Mouse (Mus musculus) left cerebral cortex, postnatal 4 days (tissue): ENCODE measurements around the gene Sbk2. TPM values are rescaled to one million over a fixed set of nuclear protein-coding genes. Genes with fewer than 3 reads are reported as not detected.

Experiments
- DNase-seq: peaks from one replicate; pipeline ENCODE4 v3.0.0-alpha.2; 2022
- intact Hi-C: fragments of 180-260 bp; cut with DNase I; formaldehyde crosslinking; loops from one replicate; pipeline ENCODE4 v1.15.1; 2025
- total RNA-seq, 2 experiments: library from RNA; stranded (reverse); gene quantifications; 2 replicates each; pipeline ENCODE4 v1.2.3; 2021

The Sbk2 gene
- total RNA-seq, 2 experiments from 2014 or later: not detected

DNA sequence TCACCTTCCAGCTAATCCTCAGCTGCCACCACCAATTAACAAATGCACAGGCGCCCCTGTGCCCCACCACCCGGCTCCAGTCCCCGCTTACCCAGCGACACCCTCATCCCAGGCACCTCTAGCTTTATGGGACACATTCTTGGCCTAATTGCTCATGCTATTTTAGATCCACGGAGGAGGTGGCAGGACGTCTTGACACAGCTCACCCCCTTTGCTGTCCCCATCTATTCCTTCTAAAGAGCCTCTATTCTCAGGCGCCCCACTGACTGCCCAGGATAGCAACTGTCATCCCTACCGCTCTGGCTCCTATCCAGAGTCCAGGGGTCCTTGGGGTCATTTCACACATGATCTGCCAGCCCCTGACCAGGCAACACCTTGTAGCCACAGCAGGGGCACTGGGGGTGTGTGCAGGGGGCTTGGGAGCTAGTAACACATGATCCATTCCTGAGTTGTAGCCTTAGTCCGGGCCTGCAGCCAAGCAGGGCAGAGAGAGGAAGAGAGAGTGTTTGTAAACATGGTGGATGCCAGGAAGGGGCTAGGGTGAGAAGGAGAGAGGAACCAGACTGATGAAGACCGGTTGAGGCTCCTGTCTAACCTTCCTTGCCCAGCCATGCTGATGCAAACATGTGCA, 10.3 kb downstream of the Sbk2 start:
- intact Hi-C loops: no loop called here

DNA sequence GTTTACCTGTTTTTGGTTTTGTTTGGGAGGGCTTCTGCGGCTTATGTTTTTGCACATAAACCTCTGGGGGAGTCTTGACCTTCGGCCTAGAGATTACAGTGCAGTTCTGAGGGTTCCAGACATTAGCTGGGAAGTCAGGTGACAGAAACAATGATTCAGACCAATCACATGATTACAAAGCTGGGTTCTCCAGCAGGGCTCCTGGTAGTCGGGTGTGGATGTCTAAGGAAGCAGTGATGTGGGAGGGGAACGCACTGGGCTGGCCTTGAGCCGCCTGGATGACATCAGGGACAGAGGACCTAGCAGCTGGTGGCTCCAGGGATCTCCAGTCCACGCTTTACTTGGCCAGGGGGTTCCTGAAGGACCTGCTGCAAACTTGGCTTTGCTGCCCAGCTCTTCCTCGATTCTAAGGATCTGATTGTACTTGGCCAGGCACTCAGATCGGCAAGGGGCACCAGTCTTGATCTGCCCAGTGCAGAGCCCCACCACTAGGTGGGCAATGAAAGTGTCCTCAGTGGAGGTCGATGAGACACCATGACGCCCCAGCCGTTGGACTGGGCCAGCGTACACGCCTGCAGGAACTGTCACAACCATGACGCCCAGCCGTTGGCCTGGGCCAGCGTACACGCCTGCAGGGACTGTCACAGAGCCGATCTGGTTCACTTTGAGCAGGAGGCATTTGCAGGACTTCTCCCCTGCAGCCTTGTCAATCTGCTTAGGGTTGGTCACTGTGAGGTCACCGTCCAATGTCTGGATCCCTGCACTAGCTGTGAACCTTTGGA, 13.5 kb downstream of the Sbk2 start:
- DNase-seq: no peak

More for the DNA sequence above, 10.3 kb downstream of the Sbk2 start:
- DNase-seq: peak; percentile 42

GRCm38 (mm10) chr7:4948386-4948785, 15.8 kb downstream of the Sbk2 start:
- no peak for DNase-seq
- intact Hi-C loops: no loop called here

More for the DNA sequence above, 13.5 kb downstream of the Sbk2 start:
- intact Hi-C loops: no loop called here

DNA sequence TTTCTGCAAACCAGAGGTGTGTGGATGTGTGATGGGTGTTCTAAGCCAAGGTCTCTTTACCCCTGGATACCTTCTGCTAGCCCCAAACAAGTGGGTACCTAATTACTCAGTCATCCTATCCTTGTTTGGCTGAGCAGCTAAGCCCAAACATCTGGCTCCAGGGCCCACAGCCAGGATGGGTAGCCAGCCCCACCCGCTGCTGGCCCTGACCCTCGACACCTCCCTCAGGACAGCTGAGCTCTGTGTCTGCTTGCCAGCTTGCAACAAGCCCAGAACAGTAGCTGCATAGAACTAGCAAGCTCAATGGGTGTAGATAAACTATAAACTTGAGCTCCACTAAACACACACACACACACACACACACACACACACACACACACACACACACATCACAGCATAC, 16.4 kb downstream of the Sbk2 start:
- DNase-seq: peak; percentile 51

GRCm38 (mm10) chr7:4943223-4943815, 20.9 kb downstream of the Sbk2 start:
- DNase-seq: peak; percentile 93
- intact Hi-C loops: no loop called here

More for the DNA sequence above, 16.4 kb downstream of the Sbk2 start:
- intact Hi-C loops: no loop called here

DNA sequence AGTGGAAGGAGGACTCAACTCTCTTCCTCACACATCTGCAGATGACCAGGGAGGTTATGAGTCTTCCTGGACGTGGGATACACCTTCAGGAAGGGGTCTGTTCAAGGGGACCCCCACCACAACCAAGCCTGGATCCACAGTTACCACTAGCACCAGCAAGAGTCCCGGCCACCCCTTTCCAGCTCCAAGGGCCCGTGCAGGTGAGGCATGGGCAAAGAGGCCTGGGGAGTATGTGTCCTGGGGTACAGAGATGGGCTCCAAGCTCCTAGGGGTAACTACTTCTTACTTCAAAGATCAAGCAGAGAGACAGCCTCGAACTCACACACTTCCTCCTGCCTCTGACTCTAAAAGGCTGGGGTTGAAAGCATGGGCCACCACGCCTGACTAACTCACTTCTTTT, 21.5 kb downstream of the Sbk2 start:
- no peak for DNase-seq
- intact Hi-C loops: no loop called here

- intact Hi-C loops: no loop called here
- peak; percentile 81 for DNase-seq
Observed at GRCm38 (mm10) chr7:4940068-4940479, 24.1 kb downstream of the Sbk2 start.

- intact Hi-C loops: loop anchor here (10.0 kb wide), 1 partner anchor 106 kb away; no protein-coding TSS in a partner anchor
- peak; percentile 78 for DNase-seq
Observed at GRCm38 (mm10) chr7:4938456-4938855, 25.8 kb downstream of the Sbk2 start.

GRCm38 (mm10) chr7:4937392-4937791, 26.8 kb downstream of the Sbk2 start:
- intact Hi-C loops: loop anchor here (10.0 kb wide), 1 partner anchor 107 kb away; no protein-coding TSS in a partner anchor
- no peak for DNase-seq

- no peak for DNase-seq
- intact Hi-C loops: loop anchor here (10.0 kb wide), 1 partner anchor 108 kb away; no protein-coding TSS in a partner anchor
Observed at GRCm38 (mm10) chr7:4936832-4937231, 27.4 kb downstream of the Sbk2 start.

DNA sequence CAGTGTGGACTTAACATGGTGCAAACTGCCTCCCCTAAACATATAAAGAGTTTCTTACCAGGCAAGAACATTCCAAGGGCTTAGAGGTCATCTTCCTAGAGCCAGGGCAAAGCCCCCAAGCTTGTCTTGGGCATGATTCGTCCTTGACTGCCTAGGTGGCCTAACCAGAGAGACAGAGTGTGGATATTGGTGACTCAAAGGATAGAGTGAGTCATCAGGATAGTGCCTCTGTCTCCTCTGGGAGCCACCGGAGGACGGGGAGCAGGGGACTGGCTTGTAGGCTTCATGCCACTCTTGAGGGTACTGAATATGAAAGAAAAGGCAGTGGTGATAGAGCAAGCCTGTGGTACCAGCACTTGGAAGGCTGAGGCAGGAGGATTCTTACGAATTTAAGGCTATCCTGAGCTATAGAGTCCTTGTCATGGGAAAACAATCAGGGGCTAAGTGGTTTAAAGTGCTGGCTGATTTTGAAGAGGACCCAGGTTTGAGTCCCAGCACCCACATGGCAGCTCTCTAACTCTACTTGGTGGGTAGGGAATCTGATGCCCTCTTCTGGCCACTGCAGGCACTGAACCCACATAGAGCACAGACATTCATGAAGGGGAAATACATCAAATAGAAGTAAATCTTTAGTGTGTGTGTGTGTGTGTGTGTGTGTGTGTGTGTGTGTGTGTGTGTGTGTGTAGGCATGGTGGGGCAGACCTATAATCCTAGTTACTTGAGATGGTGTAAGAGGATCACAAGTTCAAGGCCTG, 29.9 kb downstream of the Sbk2 start:
- intact Hi-C loops: loop anchor here (10.0 kb wide), 1 partner anchor 110 kb away; no protein-coding TSS in a partner anchor
- DNase-seq: no peak

DNA sequence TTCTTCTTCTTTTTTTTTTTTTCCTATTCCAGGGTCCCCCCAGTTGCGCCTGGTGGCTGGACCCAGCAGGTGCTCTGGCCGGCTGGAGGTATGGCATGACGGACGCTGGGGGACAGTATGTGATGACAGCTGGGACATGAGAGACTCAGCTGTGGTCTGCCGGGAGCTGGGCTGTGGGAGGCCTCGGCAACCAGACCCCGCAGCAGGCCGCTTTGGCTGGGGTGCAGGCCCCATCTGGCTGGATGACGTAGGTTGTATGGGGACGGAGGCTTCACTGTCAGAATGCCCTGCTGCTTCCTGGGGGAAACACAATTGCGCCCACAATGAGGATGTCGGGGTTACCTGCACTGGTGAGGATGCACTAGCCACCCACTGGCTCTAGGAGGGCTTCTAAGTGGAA, 31.1 kb downstream of the Sbk2 start:
- intact Hi-C loops: loop anchor here (10.0 kb wide), 1 partner anchor 112 kb away; no protein-coding TSS in a partner anchor
- DNase-seq: peak; percentile 57

DNA sequence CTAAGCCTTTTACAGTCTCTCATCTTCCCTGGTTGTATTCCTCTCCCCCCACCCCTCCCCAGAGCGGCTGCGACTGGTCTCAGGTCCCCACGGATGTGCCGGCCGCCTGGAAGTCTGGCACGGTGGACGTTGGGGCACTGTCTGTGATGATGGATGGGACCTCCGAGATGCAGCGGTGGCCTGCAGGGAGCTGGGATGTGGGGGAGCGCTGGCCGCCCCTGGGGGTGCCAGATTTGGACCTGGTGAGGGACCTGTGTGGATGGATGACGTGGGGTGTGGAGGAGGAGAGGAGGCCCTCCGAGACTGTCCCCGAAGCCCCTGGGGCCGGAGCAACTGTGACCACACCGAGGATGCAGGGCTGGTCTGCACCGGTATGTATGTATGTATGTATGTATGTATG, 35.9 kb downstream of the Sbk2 start:
- no peak for DNase-seq
- intact Hi-C loops: no loop called here

DNA sequence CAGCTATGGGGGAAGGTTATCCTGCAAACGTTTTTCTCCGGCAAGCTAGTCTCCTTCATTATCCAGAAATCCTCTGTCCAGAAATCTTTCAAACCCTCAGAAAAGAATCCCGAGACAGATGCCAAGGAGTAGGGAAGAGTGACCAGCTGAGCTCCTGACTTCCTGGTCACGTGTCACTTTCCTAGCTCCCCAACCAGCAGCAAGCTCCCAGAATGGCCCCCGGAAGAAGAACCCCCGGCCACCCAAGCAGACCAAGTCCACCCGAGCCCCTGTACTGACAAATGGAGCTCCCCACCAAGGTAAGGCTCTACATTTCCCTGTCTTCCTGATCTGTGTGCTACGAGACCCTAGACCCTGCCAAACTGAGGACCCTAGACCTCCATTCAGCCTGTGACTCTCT, 36.5 kb downstream of the Sbk2 start:
- no peak for DNase-seq
- intact Hi-C loops: no loop called here

DNA sequence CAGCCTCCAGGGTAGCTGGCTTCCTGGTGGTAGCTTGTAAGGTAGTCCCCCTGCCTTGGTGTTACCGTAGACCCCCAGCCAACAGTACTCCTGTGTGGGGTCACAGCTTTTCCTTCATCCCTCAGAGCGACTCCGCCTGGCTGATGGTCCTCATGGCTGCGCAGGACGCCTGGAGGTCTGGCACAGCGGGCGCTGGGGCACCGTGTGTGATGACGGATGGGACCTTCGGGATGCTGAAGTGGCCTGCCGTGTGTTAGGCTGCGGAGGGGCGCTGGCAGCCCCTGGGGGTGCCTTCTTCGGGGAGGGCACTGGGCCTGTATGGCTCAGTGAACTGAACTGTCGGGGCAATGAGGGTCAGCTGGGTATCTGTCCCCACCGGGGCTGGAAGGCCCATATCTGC, 37.4 kb downstream of the Sbk2 start:
- DNase-seq: no peak
- intact Hi-C loops: no loop called here

DNA sequence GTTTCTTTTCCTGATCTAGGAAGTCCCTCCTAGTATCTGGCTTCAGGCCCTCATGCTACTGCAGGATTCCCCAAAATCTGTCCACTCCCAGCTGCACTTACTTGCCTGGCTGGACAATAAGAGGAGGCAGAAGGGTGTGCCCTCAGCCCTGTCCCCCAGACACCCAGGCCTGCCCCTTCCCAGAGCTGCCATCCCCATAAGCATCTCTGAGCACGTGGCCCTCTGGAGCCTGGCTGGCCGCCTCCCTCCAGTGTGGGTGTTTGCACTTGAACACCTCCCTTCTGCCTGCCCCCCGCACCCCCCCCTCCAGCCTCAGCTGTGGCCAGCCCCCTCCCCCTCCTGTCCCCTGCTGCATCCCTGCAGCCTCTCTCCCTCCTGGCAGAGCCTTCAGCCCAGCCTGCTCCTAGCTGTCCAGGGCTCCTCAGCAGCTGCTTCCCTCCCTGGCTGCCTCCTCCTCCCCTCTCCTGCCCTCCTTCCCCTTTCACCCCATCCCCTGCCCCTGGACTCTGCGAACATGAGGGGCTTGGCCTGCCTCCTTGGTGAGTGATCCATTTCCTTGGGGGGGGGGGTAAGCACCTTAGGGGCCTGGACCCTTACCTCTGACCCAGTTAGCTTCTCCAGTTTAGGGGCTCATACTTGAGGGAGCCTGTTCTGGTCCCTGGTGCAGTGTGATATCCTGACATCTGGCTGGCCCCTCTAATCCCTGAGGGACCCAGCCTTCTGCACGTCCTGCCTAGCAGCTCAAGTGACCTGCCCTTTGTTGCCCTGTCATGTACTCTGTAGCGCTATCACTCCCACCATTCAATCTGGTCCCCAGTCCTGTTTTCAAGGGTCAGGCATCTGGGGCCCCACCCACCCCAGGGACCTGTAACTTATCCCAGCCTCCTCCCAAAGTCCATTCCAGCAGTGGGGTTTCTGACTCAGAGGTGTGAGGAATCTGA, 38.5 kb downstream of the Sbk2 start, which contains the start of gene Ssc5d:
Gene Ssc5d (plus strand): TSS at position 345 of the 941 bp plus-strand sequence.
- intact Hi-C loops: no loop called here

DNA sequence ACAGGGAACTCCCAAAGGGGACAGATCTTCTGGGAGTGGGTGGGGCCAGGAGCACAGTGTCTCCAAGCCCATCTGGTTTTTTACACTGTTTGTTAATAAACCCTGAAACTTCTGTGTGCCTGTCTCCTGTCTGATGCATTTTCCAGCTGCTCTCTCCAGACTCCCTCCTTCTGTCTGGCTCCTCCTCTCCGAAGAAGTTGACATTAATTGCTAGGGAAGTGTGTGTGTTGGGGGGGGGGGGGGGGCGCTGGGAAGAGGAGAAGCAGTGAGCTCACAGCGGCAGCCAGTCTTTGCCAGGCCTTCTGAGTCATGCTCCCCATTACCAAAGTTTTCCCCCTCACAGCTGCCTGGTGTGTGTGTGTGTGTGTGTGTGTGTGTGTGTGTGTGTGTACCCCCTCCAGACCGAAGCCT, 39.3 kb downstream of the Sbk2 start:
- intact Hi-C loops: no loop called here
- no peak for DNase-seq

More for the DNA sequence above, 38.5 kb downstream of the Sbk2 start, which contains the start of gene Ssc5d:
- DNase-seq: peak; percentile 81

DNA sequence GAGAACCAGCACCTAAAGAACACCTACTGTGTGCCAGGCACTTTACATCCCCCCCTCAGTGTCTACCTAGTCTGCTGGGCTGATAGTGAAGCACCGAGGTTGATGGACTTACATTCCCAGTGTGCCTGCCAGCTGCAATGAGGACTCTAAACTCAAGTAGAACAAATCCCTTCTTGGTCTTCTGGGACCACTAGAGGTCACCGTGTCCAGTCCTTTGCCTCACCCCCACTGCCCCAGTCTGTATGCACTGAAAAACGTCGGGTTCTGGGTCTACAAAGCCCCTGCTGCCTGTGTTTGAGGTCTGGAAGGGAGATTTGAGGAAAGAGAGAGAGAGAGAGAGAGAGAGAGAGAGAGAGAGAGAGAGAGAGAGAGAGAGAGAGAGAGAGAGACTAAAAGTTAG, 39.7 kb downstream of the Sbk2 start:
- intact Hi-C loops: no loop called here
- DNase-seq: no peak

DNA sequence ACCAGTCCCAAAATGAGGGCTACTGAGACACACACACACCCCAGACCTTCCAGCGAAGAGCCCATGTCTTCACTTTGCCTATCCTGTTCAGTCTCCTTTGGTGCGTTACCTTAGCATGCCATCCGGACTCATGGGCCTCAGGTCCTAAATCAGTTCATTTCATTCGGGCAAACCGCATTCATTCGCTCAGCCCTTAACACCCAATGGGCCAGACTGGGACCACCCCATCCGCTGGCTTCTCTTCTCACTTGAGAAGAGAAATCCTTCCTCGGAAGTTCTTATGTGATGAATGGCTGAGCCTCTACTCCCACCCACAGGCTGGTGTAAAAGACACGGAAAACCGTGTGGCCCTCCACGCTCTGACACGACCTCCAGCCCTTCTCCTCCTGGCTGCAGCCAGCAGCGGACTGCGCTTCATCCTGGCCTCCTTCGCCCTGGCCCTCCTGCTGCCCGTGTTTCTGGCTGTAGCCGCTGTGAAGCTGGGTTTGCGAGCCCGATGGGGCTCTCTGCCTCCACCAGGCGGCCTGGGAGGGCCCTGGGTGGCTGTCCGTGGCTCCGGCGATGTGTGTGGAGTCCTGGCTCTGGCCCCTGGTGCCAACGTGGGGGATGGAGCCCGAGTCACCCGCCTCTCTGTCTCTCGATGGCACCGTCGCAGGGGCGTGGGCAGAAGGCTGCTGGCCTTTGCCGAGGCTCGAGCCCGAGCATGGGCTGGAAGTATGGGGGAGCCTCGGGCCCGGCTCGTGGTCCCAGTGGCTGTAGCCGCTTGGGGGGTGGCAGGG, 40.4 kb downstream of the Sbk2 start:
- intact Hi-C loops: no loop called here
- DNase-seq: peak; percentile 74
